Mouse (Mus musculus): ENCODE measurements around the gene Aldh16a1.

DNA sequence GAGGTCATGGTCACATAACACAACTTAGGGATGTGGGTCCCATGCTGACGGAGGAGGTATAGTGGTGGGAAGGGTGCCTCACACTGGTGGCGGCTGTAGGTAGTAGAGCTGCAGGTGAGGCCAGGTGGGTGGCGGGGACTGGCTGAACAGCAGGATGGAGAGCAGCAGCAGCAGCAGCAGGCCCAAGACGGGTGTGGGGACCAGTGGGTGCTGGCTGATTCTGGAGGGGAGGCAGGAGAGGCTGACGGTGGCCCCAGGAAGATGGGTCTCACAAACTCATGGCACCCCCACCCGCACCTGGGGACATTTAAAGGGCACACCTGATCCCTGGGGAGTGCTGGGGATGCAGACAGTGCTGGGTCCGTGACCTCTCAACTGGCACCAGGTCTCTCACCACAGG lies 29.3 kb upstream of the Aldh16a1 start:
- TF ChIP-seq CTCF (IDR thresholded peaks at IDR 0.05): no peak
- TF ChIP-seq EP300 (IDR thresholded peaks at IDR 0.05): no peak
